Mouse (Mus musculus): ENCODE results near the gene Ms4a6b. TPM values are rescaled to one million over a fixed set of nuclear protein-coding genes. Genes with fewer than 3 reads are reported as not detected.
"Not testable (repeated sequence)": the region's sequence is repeated elsewhere in the genome, so short reads cannot be mapped to it uniquely, and the experiment has no call there.

The Ms4a6b gene
- polyA plus RNA-seq, 1 experiment from 2014 or later: 1.7 TPM

GRCm38 (mm10) chr19:11513458-11513857 lies 2.9 kb upstream of the Ms4a6b start:
- no peak for ATAC-seq

GRCm38 (mm10) chr19:11516845-11517244 lies 533 bp downstream of the Ms4a6b start:
- no peaks in the 10 kb centered on the region for H3K9me3 ChIP-seq (replicated peaks; ENCODE audit: control insufficient read depth, low read length, poor library complexity, severe bottlenecking)
- H3K9ac ChIP-seq (ENCODE audit: low read depth, low read length): no peak overlapping the region
- no peak overlapping the region for H3K4me3 ChIP-seq (ENCODE audit: low read depth, low read length)
- ATAC-seq: no peak
- H3K27ac ChIP-seq (ENCODE audit: low read length): no peak overlapping the region
- H3K36me3 ChIP-seq (ENCODE audit: control insufficient read depth, insufficient read depth, low read length): no peaks in the 10 kb centered on the region
- WGBS: 73% methylated on average over 4 of the region's 4 CpGs
- no peaks in the 10 kb centered on the region for H3K4me1 ChIP-seq (ENCODE audit: control insufficient read depth, insufficient read depth, low read length)
- H3K27me3 ChIP-seq (ENCODE audit: control insufficient read depth, insufficient read depth, low read depth, low read length): no peaks in the 10 kb centered on the region
- no peak overlapping the region for H3K4me2 ChIP-seq (ENCODE audit: low read length)

More at GRCm38 (mm10) chr19:11513458-11513857, 2.9 kb upstream of the Ms4a6b start:
- H3K27ac ChIP-seq (ENCODE audit: low read length): no peak overlapping the region
- no peak overlapping the region for H3K9ac ChIP-seq (ENCODE audit: low read depth, low read length)
- H3K9me3 ChIP-seq (replicated peaks; ENCODE audit: control insufficient read depth, low read length, poor library complexity, severe bottlenecking): no peaks in the 10 kb centered on the region
- H3K36me3 ChIP-seq (ENCODE audit: control insufficient read depth, insufficient read depth, low read length): no peaks in the 10 kb centered on the region
- no peak overlapping the region for H3K4me2 ChIP-seq (ENCODE audit: low read length)
- H3K4me1 ChIP-seq (ENCODE audit: control insufficient read depth, insufficient read depth, low read length): no peaks in the 10 kb centered on the region
- H3K27me3 ChIP-seq (ENCODE audit: control insufficient read depth, insufficient read depth, low read depth, low read length): no peaks in the 10 kb centered on the region
- no peak overlapping the region for H3K4me3 ChIP-seq (ENCODE audit: low read depth, low read length)
- WGBS: 61% methylated on average over 1 of the region's 1 CpGs

GRCm38 (mm10) chr19:11517373-11517772 lies 1.1 kb downstream of the Ms4a6b start:
- H3K27me3 ChIP-seq (ENCODE audit: control insufficient read depth, insufficient read depth, low read depth, low read length); H3K9me3 ChIP-seq (replicated peaks; ENCODE audit: control insufficient read depth, low read length, poor library complexity, severe bottlenecking); H3K4me1 ChIP-seq (ENCODE audit: control insufficient read depth, insufficient read depth, low read length); H3K4me2 ChIP-seq (ENCODE audit: low read length); H3K9ac ChIP-seq (ENCODE audit: low read depth, low read length); ATAC-seq; H3K4me3 ChIP-seq (ENCODE audit: low read depth, low read length); H3K27ac ChIP-seq (ENCODE audit: low read length); H3K36me3 ChIP-seq (ENCODE audit: control insufficient read depth, insufficient read depth, low read length): not testable (repeated sequence)
- whole genome bisulfite sequencing: 67% methylated on average over 1 of the region's 1 CpGs

DNA sequence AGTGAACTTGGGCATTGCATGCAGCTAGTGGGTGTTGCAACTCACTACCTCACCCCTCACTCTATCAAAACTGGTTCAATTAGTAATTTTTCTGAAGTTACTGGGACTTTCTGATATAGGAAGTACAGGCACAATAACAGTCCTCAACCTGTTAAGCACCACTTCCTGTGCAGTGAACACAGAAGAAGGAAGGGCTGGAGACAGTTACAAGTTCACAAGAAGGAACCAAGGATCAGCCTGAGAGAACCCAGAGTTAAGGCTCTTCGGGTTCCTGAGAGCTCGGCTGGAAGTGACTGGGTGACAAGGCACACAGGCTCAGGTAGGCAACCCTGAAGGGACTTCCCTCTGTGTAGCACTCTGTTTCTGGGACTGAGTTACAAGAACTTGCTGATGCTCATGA lies 2.0 kb downstream of the Ms4a6b start:
- not testable (repeated sequence) for ATAC-seq; H3K9ac ChIP-seq (ENCODE audit: low read depth, low read length); H3K36me3 ChIP-seq (ENCODE audit: control insufficient read depth, insufficient read depth, low read length); H3K4me2 ChIP-seq (ENCODE audit: low read length); H3K9me3 ChIP-seq (replicated peaks; ENCODE audit: control insufficient read depth, low read length, poor library complexity, severe bottlenecking); H3K4me3 ChIP-seq (ENCODE audit: low read depth, low read length); H3K27ac ChIP-seq (ENCODE audit: low read length); H3K27me3 ChIP-seq (ENCODE audit: control insufficient read depth, insufficient read depth, low read depth, low read length); H3K4me1 ChIP-seq (ENCODE audit: control insufficient read depth, insufficient read depth, low read length)
- WGBS: 84% methylated on average over 2 of the region's 2 CpGs

GRCm38 (mm10) chr19:11520146-11520545 lies 3.8 kb downstream of the Ms4a6b start:
- Histone ChIP-seq H3K9ac (ENCODE audit: low read depth, low read length) (no peak overlapping the region), H3K4me1 (ENCODE audit: control insufficient read depth, insufficient read depth, low read length) (no peaks in the 10 kb centered on the region), H3K36me3 (ENCODE audit: control insufficient read depth, insufficient read depth, low read length) (no peaks in the 10 kb centered on the region), H3K9me3 (replicated peaks; ENCODE audit: control insufficient read depth, low read length, poor library complexity, severe bottlenecking) (no peaks in the 10 kb centered on the region), H3K27me3 (ENCODE audit: control insufficient read depth, insufficient read depth, low read depth, low read length) (no peaks in the 10 kb centered on the region), H3K4me3 (ENCODE audit: low read depth, low read length) (no peak overlapping the region), H3K27ac (ENCODE audit: low read length) (no peak overlapping the region), H3K4me2 (ENCODE audit: low read length) (no peak overlapping the region)
- 92% methylated on average over 3 of the region's 3 CpGs for WGBS
- no peak for ATAC-seq

GRCm38 (mm10) chr19:11533421-11533820 lies 17.1 kb downstream of the Ms4a6b start:
- Histone ChIP-seq H3K4me1 (ENCODE audit: control insufficient read depth, insufficient read depth, low read length) (no peaks in the 10 kb centered on the region), H3K4me2 (ENCODE audit: low read length) (no peak overlapping the region), H3K9ac (ENCODE audit: low read depth, low read length) (no peak overlapping the region), H3K4me3 (ENCODE audit: low read depth, low read length) (no peak overlapping the region), H3K27me3 (ENCODE audit: control insufficient read depth, insufficient read depth, low read depth, low read length) (no peaks in the 10 kb centered on the region), H3K27ac (ENCODE audit: low read length) (no peak overlapping the region), H3K9me3 (replicated peaks; ENCODE audit: control insufficient read depth, low read length, poor library complexity, severe bottlenecking) (no peaks in the 10 kb centered on the region), H3K36me3 (ENCODE audit: control insufficient read depth, insufficient read depth, low read length) (no peaks in the 10 kb centered on the region)
- no peak for ATAC-seq
- WGBS: 100% methylated on average over 1 of the region's 1 CpGs

GRCm38 (mm10) chr19:11533888-11534445 lies 17.7 kb downstream of the Ms4a6b start:
- Histone ChIP-seq H3K36me3 (ENCODE audit: control insufficient read depth, insufficient read depth, low read length) (no peaks in the 10 kb centered on the region), H3K4me3 (ENCODE audit: low read depth, low read length) (no peak overlapping the region), H3K9ac (ENCODE audit: low read depth, low read length) (no peak overlapping the region), H3K4me2 (ENCODE audit: low read length) (no peak overlapping the region), H3K9me3 (replicated peaks; ENCODE audit: control insufficient read depth, low read length, poor library complexity, severe bottlenecking) (no peaks in the 10 kb centered on the region), H3K27ac (ENCODE audit: low read length) (no peak overlapping the region), H3K27me3 (ENCODE audit: control insufficient read depth, insufficient read depth, low read depth, low read length) (no peaks in the 10 kb centered on the region), H3K4me1 (ENCODE audit: control insufficient read depth, insufficient read depth, low read length) (no peaks in the 10 kb centered on the region)
- 65% methylated on average over 2 of the region's 2 CpGs for WGBS
- no peak for ATAC-seq

DNA sequence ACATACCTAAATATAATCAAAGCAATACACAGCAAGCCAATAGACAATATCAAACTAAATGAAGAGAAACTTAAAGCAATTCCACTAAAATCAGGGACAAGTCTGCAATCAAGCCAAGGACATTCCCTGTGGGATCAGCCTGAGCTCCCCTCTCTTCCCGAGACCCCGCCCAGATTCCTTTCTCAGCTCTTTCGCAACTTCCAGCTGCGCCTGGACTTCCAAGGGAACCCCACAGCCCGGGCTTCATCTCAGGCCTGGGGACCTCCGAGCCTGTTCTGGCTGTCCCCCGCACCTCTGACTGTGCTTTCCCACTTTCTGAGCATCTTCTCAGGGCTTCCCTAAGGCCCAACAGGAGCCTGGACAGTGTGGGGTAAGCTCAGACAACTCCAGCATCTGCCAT lies 20.3 kb downstream of the Ms4a6b start, which contains the start of gene Ms4a4d:
Ms4a4d (plus strand) TSS at position 209 of the 400 bp plus-strand sequence.
- Histone ChIP-seq H3K9me3 (replicated peaks; ENCODE audit: control insufficient read depth, low read length, poor library complexity, severe bottlenecking) (no peaks in the 10 kb centered on the region), H3K4me2 (ENCODE audit: low read length) (no peak within 1 kb of the TSS), H3K4me1 (ENCODE audit: control insufficient read depth, insufficient read depth, low read length) (no peaks in the 10 kb centered on the region), H3K36me3 (ENCODE audit: control insufficient read depth, insufficient read depth, low read length) (no peaks in the 10 kb centered on the region), H3K27ac (ENCODE audit: low read length) (no peak within 1 kb of the TSS), H3K4me3 (ENCODE audit: low read depth, low read length) (no peak within 1 kb of the TSS), H3K9ac (ENCODE audit: low read depth, low read length) (no peak within 1 kb of the TSS), H3K27me3 (ENCODE audit: control insufficient read depth, insufficient read depth, low read depth, low read length) (no peaks in the 10 kb centered on the region)
- WGBS: 11% methylated on average over 7 of the region's 7 CpGs
- no peak for ATAC-seq

DNA sequence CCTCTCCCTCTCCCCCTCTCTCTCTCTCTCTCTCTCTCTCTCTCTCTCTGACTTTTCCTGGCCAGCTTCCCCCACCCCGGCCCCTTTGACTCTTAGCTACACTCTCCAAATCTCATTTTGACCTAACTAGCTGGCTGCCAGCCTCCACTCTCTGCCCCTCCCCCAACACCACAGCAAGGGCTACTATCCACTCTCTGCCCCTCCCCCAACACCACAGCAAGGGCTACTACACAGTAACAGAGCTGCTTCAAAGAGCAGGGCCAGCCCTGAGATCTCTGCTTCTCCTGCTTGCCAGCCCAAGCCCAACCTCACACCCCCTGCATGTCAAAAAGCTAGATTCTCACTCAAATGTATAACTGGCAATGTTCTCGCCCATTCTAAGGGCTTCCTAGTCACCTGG lies 21.0 kb downstream of the Ms4a6b start:
- Histone ChIP-seq H3K27me3 (ENCODE audit: control insufficient read depth, insufficient read depth, low read depth, low read length) (no peaks in the 10 kb centered on the region), H3K4me2 (ENCODE audit: low read length) (no peak overlapping the region), H3K36me3 (ENCODE audit: control insufficient read depth, insufficient read depth, low read length) (no peaks in the 10 kb centered on the region), H3K27ac (ENCODE audit: low read length) (no peak overlapping the region), H3K4me3 (ENCODE audit: low read depth, low read length) (no peak overlapping the region), H3K4me1 (ENCODE audit: control insufficient read depth, insufficient read depth, low read length) (no peaks in the 10 kb centered on the region), H3K9ac (ENCODE audit: low read depth, low read length) (no peak overlapping the region), H3K9me3 (replicated peaks; ENCODE audit: control insufficient read depth, low read length, poor library complexity, severe bottlenecking) (no peaks in the 10 kb centered on the region)
- 18% methylated on average over 2 of the region's 2 CpGs for WGBS
- no peak for ATAC-seq

Measured in midbrain, embryonic 16.5 days (tissue).